Mouse (Mus musculus): ENCODE results near the gene Ccdc38.

DNA sequence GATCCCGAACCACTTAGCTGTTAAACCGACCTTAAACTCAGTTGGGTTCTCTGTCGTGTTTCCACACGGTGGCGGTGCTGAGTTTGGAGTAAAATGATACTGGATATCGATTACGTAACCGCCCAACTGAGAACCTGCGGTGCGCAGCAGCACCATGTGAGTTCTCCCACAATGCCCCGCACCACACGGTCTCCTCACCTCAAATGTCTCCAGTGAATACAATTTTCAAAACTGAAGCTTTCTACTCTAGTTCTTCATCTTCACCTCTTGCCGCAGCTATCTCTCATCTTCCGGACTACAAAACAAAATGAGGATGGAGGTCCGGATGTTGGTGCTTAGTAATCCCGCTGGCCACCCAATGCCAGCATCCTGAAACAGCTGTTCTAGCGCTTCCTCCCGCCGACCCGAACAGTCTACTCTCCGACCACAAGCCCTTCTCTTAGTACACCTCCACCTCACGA lies 53.6 kb downstream of the Ccdc38 start:
- TF ChIP-seq CTCF (IDR thresholded peaks at IDR 0.05; ENCODE audit: extremely low read depth, insufficient read depth, insufficient read length, insufficient replicate concordance): peak; percentile 30; the same call in 1 of the 2 replicates
- TF ChIP-seq POLR2A (IDR thresholded peaks at IDR 0.05; ENCODE audit: low read depth, low read length): no peak
